Mouse (Mus musculus): ENCODE data around the gene Smpd2.

The Smpd2 gene

DNA sequence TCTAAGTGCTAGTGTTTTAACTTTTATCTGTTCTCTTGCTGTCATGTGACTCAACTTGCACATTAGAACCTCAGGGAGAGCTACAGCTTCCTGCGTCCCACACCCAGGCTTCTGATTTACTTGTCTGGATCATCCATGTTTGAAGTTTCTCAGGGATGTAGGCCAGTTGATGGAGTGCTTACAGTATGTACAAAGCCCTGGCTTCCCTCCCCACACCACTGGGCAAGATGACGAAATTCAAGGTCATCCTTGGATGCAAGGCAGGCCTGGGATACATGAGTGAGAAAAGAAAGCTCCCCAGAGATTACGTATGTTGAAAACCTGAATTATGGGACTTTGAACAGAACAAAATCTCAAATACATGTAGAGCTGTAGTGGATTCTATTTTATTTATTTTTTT, 37.4 kb downstream of the Smpd2 start:
- DNase-seq (ENCODE audit: low read depth, low spot score), result no peak

- DNase-seq (ENCODE audit: low read depth, low spot score), result no peak
Observed at GRCm38 (mm10) chr10:41451656-41452055, 38.5 kb downstream of the Smpd2 start.

- no peak for DNase-seq (ENCODE audit: low read depth, low spot score)
Observed at GRCm38 (mm10) chr10:41450780-41451522, 39.2 kb downstream of the Smpd2 start.

DNA sequence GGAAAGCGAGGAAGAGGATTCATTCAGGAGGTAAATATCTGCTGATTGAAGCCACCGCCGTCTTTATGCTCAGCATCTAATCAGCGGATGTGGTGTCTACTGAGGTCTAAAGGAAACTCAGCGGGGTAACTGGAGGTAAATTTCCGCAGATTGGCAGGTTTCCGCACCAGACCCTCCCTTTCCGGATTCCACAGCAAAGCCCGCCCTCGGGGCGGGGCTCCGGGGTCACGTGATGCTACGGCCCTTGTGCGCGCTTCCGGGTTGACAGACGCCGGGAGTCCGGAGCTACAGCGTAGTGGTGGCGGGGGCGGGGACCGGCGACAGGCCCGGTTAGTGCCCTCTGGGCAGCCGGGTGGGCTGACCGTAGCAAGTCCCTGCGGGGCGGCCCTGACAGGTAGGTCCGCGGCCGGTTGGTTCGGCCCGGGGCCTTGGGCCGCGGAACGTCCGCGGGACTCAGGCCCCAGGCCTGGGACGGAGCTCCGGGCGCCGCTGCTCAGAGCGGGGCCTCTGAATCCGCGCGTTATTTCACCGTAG, 40.0 kb downstream of the Smpd2 start, which contains the start of gene Zbtb24:
Gene Zbtb24, plus strand, starts transcription at position 247 of the 534 bp plus-strand sequence.
- peak; percentile 98 for DNase-seq (ENCODE audit: low read depth, low spot score)

DNA sequence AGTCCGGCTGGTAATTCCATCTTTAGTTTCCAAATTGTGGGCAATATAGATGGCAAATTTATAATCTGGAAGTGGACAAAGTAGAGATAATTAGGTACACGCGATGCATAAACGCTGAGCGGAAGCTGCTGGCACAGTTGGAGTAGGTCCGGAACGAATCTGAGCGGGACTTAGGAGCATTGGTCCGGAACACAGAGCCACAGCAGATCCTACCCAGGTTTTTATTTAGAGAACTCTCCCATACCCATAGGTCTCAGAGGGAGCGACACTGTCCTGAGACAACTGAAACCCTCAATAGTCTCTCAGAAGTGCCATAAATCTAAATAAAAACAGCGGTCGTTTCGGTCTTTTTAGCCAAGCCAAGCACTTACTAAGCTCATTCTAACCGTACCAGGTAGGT, 40.5 kb downstream of the Smpd2 start:
- no peak for DNase-seq (ENCODE audit: low read depth, low spot score)

GRCm38 (mm10) chr10:41448216-41448615, 42.0 kb downstream of the Smpd2 start:
- DNase-seq (ENCODE audit: low read depth, low spot score), result no peak

Data from forelimb bud, embryonic 11.5 days (tissue).